ENCODE assay signal across 17 mouse cellular contexts in genomic region chr1:143773082-143773481, GRCm38 (mm10).
"Had no signal": no experiment of that assay in that cellular context is flagged by ENCODE, and none has a peak within 500 bp of the region (broad histone marks: within the 10 kb centered on the region; RNA-seq: fewer than 3 reads in every experiment).

No protein-coding gene starts in this region.

- H3K4me3 ChIP-seq: left cerebral cortex, adult 2 months; liver, embryonic 13.5 days; midbrain, embryonic 12.5 days; midbrain, embryonic 15.5 days; neural tube, embryonic 13.5 days; stomach, embryonic 15.5 days had no signal

- H3K9me3 ChIP-seq: liver, embryonic 13.5 days; midbrain, embryonic 12.5 days; midbrain, embryonic 15.5 days; neural tube, embryonic 13.5 days; stomach, embryonic 15.5 days had no signal

- H3K4me1 ChIP-seq: stomach, embryonic 15.5 days had no signal

- H3K4me2 ChIP-seq: liver, embryonic 13.5 days; lung, embryonic 14.5 days; midbrain, embryonic 12.5 days; midbrain, embryonic 15.5 days; neural tube, embryonic 13.5 days; stomach, embryonic 15.5 days had no signal

- H3K27me3 ChIP-seq: midbrain, embryonic 12.5 days; midbrain, embryonic 15.5 days; neural tube, embryonic 13.5 days; stomach, embryonic 15.5 days had no signal

- H3K36me3 ChIP-seq: liver, embryonic 13.5 days; midbrain, embryonic 15.5 days; stomach, embryonic 15.5 days had no signal

- DNase-seq: kidney, adult 18-20 months; kidney, adult 9 months; kidney, postnatal 14 days; kidney, postnatal 4 days; layer of hippocampus, adult 9-11 months; liver, embryonic 13.5 days; lung, embryonic 14.5 days; lung, postnatal 10 days; lung, postnatal 36 days; right cerebral cortex, postnatal 25 days; spleen, adult 18-20 months; thymus, postnatal 25 days had no signal

- ATAC-seq: midbrain, embryonic 15.5 days had no signal

- H3K27ac ChIP-seq: left cerebral cortex, adult 2 months; liver, embryonic 13.5 days; midbrain, embryonic 12.5 days; midbrain, embryonic 15.5 days; neural tube, embryonic 13.5 days; stomach, embryonic 15.5 days had no signal

- H3K9ac ChIP-seq: liver, embryonic 13.5 days; lung, embryonic 14.5 days; midbrain, embryonic 12.5 days; midbrain, embryonic 15.5 days; neural tube, embryonic 13.5 days; stomach, embryonic 15.5 days had no signal
